In genomic region chr5:136115891-136116783, GRCm38 (mm10) we compare ENCODE assay signal across 8 mouse cellular contexts. TPM values are rescaled to one million over a fixed set of nuclear protein-coding genes. Genes with fewer than 3 reads are reported as not detected.
DNase-seq lines count a peak whose midpoint lies in the region; ATAC-seq and TF ChIP-seq lines count a peak whose summit lies in the region.

Polr2j (plus strand) TSS chr5:136116631.

- WGBS in hindbrain, embryonic 14.5 days = 3% methylated on average over 42 of the region's 42 CpGs

- peak within 1 kb of the TSS; percentile 84 for H3K4me3 ChIP-seq in hindbrain, embryonic 14.5 days (replicated peaks; ENCODE audit: low read length)

- peaks cover 23% of the 10 kb centered on the region for H3K36me3 ChIP-seq in hindbrain, embryonic 14.5 days (replicated peaks; ENCODE audit: control insufficient read depth, insufficient read depth)

- in situ Hi-C loops in Patski (cut with MboI; ENCODE audit: low pct_unique_long_range_greater_than_20kb) = no loop called here

- POLR2A ChIA-PET in Patski (lab: Charles Lee) = interaction anchor here (0.6 to 0.9 kb wide), 4 partner anchors 17 to 182 kb away, joined by 3 read pairs; partner anchors contain the start of gene Ywhag

- no peaks in the 10 kb centered on the region for H3K9me3 ChIP-seq in hindbrain, embryonic 14.5 days (ENCODE audit: control insufficient read depth, low read length)

- ATAC-seq in Patski = peak; percentile 81
- peak; percentile 96 for ATAC-seq in hindbrain, embryonic 14.5 days (ENCODE audit: low FRiP score)

- no peaks in the 10 kb centered on the region for H3K27me3 ChIP-seq in Patski
- no peaks in the 10 kb centered on the region for H3K27me3 ChIP-seq in hindbrain, embryonic 14.5 days (ENCODE audit: control insufficient read depth, insufficient read depth, low read length)

- no peak for TF ChIP-seq CTCF in Patski (IDR thresholded peaks at IDR 0.05)

- peak within 1 kb of the TSS; percentile 85 for H3K9ac ChIP-seq in hindbrain, embryonic 14.5 days

- peak; percentile 81 for DNase-seq in Patski (ENCODE audit: low read depth, low spot score)
- peak; percentile 98 to 99 for DNase-seq in cerebellum, postnatal 14 days
- DNase-seq in frontal cortex, postnatal 25 days (ENCODE audit: low spot score in 2 of 2) = peak; percentile 97 to 98
- peak; percentile 99 for DNase-seq in hindbrain, embryonic 14.5 days (ENCODE audit: low spot score)
- DNase-seq in layer of hippocampus, postnatal 36 days = peak; percentile 97 to 99
- DNase-seq in lung, postnatal 36 days = peak; percentile 98
- DNase-seq in retina, postnatal 1 day = peak; percentile 98
- peak; percentile 94 to 97 for DNase-seq in urinary bladder, adult 18-20 months (ENCODE audit: low spot score in 2 of 2)

- CTCF ChIA-PET in Patski (lab: Charles Lee) = interaction anchor here (0.6 to 2.5 kb wide), 5 partner anchors 11 to 53 kb away, joined by 3 to 18 read pairs (median 3); no protein-coding TSS in a partner anchor

- H3K4me2 ChIP-seq in hindbrain, embryonic 14.5 days (replicated peaks) = peak within 1 kb of the TSS; percentile 68

- peaks cover 14% of the 10 kb centered on the region for H3K4me1 ChIP-seq in hindbrain, embryonic 14.5 days (replicated peaks; ENCODE audit: control insufficient read depth, insufficient read depth, low read length)

- H3K27ac ChIP-seq in hindbrain, embryonic 14.5 days = peak within 1 kb of the TSS; percentile 73

RNA-seq across cellular contexts. Expression of gene Polr2j, which starts in this region (rescaled TPM):
- 147 TPM for polyA plus RNA-seq in Patski (2021)
- polyA plus RNA-seq in hindbrain, embryonic 14.5 days (2014; fragmentation: Nextera tagmentation; extraction: Ambion mirVana) = 209 and 235 TPM in 2 replicates
- total RNA-seq in layer of hippocampus, postnatal 36 days (2021) = 10 to 100 TPM; 64.0 to 75.6 TPM

Comparison
In these comparisons a context has a peak if more than half of its experiments do, and no peak if none do; other contexts are left out.
1. Peak in every context shown above with its lines: DNase-seq, ATAC-seq, H3K4me3 ChIP-seq and H3K27ac ChIP-seq.